Mouse (Mus musculus) T-cell, adult 2 months (primary cell): Measurements from ENCODE around the gene Best1.

Experiments used
- DNase-seq: peaks from one replicate; pipeline ENCODE4 v3.0.0; 2022; ENCODE audit warnings: low spot score

Best1 gene

GRCm38 (mm10) chr19:10001206-10001969 lies at the start of gene Best1, which contains the start of gene Rab3il1:
TSS of gene Best1 (minus strand) at chr19:10001633.
TSS of gene Rab3il1 (plus strand) at chr19:10001669.
- DNase-seq = no peak

DNA sequence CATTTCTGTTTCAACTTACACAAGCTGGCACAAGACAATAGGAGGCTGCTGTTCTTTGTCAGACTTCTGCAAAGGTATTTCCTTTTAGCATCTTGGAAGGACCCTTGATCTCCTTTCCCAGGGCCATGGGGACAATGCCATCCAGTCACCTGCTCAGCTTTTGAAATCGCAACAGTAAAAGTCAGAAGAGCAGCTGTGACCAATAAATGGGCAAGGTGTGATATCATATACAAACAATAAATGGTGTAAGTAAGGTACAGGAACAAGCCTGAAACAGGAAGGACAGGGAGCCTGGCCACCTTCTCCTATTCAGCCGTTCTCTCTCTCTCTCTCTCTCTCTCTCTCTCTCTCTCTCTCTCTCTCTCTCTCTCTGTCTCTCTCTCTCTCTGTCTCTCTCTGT lies 49.0 kb upstream of the Best1 start:
- DNase-seq = no peak

- DNase-seq = no peak
These were observed 48.1 kb upstream of the Best1 start for GRCm38 (mm10) chr19:10049533-10049932.

DNA sequence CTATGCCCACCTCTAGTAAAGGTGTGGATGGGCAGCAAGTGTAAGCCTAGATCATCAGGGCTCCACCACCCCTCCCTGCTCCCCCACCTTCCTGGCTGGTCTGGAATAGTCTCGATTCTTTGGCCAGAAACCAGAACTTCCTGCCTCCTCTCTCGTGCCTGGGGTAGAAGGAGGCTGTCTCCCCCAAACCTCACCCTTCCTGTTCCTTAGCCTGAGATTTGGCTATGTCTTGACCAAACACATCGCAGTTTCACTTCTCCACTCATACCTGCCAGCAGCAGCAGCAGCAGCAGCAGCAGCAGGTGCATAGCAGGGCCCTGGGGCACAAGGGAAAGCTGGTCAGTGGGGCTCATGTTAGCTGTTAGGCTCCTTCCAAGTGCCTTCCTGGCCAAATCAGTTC lies 45.5 kb upstream of the Best1 start:
- DNase-seq = no peak

DNA sequence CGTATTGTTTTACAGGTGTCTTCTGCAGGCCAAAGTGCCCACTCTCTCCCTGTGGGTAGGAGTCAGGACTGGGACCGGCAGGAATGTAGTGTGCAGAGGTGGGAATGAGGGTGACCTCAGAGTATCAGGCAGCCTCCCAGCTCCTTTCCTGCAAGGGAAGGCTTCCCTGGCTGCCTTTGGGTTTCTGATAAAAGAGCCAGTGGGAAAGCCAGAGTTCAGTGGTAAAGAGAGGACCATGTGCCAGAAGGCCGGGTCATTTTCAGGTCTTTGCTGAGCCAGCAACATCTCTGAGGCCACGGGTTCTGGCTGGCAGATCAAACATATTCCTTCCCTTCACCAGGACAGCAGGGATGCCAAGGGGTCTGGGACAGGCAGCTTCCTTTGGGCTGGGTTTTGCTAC lies 44.9 kb upstream of the Best1 start:
- no peak for DNase-seq

GRCm38 (mm10) chr19:10045707-10046106 lies 44.3 kb upstream of the Best1 start:
- no peak for DNase-seq

DNA sequence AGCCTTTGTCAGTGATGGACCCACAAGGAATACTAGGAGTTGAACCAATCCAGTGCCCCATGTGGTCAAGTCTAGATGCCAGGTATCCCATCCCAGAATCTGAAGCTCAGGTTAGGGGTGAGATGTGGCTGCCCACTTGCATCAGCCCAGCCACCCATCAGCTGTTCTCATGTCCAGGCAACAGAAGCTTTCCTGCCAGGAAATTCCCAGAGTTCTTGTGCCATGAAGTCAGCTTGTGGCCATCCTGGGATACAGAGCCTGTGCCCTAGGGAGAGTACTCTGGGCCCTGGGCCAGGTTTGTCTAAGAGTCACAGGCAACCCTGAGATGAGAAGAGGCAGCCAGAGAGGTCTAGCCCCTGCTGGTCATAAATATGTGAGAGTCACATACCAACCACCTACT lies 42.2 kb upstream of the Best1 start:
- DNase-seq = no peak

DNA sequence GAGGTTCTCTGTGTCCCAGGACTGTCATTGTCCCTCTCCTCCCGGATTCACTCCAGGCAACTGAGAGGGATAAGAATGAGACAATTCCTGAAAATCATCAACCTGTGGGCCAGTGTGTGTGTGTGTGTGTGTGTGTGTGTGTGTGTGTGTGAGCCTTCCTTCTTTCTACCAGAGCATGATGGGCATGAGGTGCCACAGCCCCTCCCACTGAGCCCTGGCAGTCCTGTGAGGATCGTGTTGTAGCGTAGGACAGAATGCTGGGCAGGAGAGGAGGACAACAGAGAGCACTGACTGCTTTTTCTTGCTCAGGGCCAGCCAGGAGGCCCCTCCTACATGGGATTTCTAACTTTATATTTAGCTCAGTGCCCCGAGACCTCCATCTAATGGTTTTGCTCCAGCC lies 41.4 kb upstream of the Best1 start:
- DNase-seq = no peak

- no peak for DNase-seq
These were observed 40.8 kb upstream of the Best1 start for GRCm38 (mm10) chr19:10042232-10042631.

DNA sequence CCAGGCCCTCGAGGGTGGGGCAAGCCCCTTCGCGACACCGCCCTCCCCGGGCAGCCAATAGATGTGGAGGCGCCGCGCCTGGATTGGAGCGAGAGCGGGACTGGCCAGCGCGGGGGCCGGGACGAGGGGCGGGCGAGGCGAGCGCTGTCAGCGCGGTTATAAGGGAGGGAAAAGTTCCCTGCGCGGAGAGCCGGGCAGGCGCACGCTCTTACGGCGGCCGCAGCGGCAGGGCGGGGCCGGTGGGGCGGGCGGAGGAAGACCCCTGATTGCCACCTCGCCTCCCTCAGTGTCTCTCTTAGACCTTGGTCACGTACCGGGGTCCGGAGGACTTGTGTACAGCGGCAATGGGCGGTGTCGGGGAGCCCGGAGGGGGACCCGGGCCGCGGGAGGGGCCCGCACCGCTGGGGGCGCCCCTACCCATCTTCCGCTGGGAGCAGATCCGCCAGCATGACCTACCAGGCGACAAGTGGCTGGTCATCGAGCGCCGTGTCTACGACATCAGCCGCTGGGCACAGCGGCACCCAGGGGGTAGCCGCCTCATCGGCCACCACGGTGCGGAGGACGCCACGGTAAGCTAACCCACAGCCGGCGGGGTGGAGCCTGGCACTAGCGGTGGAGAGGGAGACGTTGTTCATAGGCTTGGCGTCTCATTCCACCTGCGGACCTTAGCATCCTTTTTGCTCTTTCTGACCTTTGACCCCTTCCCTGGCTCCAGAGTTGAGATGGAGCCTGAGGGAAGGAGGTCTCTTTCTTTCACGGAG lies 40.1 kb upstream of the Best1 start, which contains the start of gene Fads3:
Fads3 (plus strand) TSS at position 182 of the 761 bp plus-strand sequence.
- DNase-seq = no peak

DNA sequence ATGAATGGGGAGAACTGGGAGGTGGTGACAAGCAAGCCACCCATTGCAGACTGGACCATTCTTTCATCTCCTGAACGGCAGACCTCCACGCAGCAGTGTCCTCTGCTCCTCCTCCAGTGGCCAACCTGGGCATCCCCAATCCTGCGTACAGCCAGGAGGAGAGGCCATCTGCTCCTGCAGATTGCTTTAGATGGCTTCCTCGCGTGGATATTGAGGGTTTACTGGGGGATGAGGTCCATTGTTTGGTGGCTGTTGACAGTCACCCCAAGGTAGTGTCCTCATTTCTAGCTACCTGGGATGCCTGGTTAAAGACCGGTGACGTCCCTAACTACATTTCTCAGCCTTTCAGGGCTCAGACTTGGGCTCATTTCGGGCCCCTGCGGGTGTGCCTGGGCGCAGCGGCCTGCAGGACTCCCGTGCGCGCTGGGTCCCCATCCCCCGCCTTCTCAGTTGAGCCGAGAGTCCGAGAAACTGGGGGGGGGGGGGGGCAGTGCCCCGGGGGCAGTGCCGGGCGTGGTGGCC lies 39.5 kb upstream of the Best1 start:
- DNase-seq = no peak

DNA sequence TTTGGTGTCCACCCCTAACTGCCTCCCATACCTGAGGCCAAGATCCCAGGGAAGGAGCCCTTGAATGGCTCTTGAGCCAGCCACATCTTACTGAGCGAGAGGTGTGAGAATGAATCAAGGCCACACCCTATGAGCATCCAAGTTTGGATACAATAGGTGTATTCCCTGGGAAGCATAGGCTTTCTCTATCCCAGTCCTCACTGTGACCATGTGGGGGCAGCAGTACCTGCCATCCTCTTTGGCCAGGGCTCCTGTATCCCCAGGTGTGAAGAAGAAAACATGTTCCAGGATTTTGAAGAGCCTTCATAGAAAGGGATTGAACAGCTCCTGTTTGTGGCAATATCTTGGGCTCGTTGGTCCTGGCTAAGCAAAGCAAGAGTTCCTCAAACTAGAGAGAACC lies 38.2 kb upstream of the Best1 start:
- DNase-seq = no peak

DNA sequence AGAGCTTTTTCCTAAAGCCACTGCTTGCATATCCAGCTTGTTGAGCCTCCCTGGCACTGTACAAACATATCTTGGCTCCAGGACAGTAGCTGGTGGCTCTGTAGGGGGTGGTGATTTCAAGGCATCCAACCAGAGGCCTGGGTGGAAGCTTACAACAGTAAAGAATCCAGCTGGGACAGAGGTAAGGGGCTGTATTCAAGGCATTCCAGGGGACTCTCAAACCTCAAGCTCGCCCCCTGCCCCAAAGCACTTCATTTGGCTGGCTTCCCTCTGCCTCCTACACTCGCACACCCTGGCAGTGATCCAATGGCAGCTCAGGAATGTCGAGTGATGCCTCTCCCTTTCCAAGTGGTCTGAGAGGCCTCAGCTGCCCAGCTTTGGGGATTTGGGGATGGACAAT lies 37.5 kb upstream of the Best1 start:
- DNase-seq = no peak

- no peak for DNase-seq
These were observed 36.9 kb upstream of the Best1 start for GRCm38 (mm10) chr19:10038364-10038763.

- no peak for DNase-seq
These were observed 36.1 kb upstream of the Best1 start for GRCm38 (mm10) chr19:10037534-10037933.

DNA sequence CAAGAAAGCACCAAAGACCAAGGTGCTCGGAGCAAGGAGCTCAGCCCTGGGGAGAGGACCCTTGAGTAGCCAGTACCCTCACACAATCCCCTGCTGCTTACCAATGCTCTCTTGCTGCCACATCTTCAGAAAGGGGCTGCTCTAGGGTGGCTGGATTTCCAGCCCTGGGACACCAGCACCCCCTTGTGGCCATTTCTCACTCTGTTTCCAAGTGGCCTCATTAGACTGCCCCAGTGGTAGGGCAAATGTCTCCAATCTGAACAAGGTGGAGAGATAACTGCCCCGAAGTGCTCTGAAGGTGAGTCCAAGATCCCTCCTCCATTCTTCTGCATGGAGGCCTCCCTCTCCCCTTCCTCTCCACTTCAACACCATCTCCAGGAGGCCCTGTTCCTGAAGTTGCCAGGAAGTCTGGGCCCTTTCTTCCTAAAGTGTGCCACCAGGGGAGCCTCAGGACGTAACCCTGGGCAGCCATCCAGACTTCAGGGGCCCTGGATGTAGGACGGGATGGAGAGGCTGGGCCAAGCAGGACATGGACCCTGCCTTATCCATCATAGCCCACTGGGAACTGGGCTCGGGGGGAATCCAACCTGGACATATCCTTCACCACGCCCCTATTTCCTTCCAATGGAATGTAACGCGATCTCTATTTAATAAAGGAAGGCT lies 33.5 kb upstream of the Best1 start:
- peak; percentile 65 for DNase-seq

DNA sequence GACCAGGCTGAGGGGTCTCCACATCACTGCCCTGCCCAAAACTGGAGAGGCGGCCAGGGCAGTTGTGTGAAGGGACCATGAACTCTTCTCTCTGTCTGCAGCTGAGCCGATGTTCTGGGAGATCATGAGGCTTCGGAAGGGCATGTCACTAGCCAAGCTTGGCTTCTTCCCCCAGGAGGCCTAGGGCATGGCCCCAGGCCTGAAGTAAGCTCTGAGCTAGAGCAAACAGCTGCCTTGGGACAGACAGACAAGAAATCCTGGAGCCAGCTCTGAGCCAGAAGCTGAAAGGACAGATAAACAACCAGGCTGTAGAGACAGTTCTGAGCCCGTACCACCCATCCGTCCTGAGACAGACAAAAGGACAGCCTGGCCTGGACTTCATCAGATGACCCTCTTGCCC lies 32.9 kb upstream of the Best1 start:
- DNase-seq = no peak

DNA sequence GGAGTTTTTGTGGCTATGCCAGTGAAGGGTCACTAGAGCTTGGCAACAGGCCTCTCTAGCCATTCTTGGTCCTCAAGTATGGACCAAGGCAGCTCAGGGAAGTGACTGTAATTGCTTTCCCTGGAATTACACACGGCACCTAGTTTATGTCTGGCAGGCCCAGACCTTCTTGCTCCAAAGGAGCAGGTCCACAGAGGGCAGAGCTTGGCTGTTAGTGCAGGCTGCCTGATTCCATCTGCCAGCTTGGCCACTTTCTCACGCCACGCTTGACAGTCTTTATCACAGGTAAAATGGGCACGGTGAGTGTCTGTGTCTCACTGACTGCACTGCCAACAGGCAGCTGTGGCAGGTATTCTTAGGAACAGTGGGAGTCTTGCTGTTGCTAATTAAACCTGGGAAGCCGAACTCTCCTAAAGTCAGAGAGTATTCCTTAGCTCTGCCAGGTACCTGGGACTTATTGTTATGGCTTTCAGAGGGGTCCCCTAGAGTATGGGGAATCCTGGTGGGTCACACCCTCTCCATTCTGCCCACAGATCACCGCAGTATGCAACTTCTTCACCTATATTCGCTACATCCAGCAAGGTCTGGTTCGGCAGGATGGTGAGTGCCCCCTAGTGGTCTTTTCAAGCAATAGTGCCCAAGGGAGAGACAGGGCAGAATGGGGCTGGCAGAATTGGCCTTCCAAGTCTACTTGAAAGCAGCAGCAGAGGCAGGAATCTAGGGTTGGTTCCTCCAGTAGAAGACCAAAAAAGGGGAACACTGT lies 32.0 kb upstream of the Best1 start:
- DNase-seq = peak; percentile 47

- DNase-seq = no peak
These were observed 28.3 kb upstream of the Best1 start for GRCm38 (mm10) chr19:10029746-10030145.

DNA sequence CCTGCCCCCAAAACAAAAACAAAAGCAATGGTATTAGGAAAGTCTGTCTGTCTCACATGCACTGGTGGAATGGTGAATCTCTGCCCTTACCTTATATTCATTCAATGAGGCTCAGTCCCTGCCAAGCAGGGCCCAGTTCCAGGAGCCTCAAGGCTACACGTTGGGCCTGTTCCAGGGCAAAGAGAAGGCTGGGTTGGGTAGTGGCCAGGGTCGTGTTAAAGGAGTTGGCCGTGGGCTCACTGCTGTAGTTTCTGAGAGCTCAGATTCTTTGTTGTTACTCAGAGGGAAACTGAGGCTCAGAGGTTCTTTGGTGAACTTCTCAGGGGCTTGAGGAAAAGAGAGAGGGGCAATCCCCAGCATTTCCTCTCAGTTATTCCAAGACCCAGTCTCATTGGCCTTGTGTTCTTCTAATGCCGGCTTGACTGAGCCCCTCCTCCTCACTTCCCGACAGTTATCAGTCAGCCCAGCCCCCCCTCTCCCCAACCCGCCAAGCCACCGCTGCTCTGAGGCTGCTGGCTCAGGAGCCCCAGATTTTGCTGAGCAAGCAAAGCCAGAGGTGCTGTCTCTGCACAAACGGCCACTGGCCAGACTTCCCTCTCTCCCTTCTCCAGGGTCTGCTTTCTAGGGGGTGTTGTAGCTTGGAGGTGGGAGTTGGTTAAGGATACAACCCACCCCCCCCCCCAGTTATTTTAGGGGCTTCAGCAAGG lies 23.9 kb upstream of the Best1 start:
- no peak for DNase-seq

DNA sequence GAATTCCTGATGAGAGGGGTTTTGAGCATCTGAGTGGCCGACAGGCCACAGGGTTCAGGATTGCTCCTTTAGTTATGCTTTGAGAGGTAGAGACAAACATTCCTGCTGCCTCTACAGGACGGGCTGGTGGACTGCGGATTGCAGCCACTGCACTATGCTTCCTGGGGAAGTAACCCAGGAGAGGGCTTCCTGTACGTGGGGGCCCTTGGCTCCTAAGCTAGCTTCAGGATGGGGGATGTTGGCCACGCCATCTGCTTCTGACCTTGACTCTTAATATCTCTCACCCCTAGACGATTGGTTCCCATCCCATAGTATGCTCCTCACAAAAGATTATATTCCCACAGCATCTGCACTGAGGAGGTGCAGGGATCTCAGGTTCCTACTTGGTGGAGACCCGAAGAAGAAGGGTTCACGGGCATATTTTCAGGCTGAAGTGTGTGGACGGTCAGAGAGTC lies 21.9 kb upstream of the Best1 start:
- no peak for DNase-seq
